ENCODE assay signal across 13 mouse cellular contexts in genomic region chr7:112241211-112241944, GRCm38 (mm10). TPM values are rescaled to one million over a fixed set of nuclear protein-coding genes. Genes with fewer than 3 reads are reported as not detected.
DNase-seq lines count a peak whose midpoint lies in the region; ATAC-seq lines count a peak whose summit lies in the region.
"Had no signal": no experiment of that assay in that cellular context is flagged by ENCODE, and none has a peak within 500 bp of the region (broad histone marks: within the 10 kb centered on the region; RNA-seq: fewer than 3 reads in every experiment).

No protein-coding gene starts in this region.

- intact Hi-C loops in left cerebral cortex, postnatal 14 days (cut with DNase I) = no loop called here

- peak; percentile 55 for ATAC-seq in hindbrain, embryonic 16.5 days
- ATAC-seq in hindbrain, embryonic 12.5 days (ENCODE audit: low FRiP score) = no peak

- no peak overlapping the region for H3K4me3 ChIP-seq in hindbrain, embryonic 16.5 days (ENCODE audit: low read length)
- H3K4me3 ChIP-seq in hindbrain, embryonic 12.5 days = no peak overlapping the region
- H3K4me3 ChIP-seq: embryonic facial prominence, embryonic 15.5 days; kidney, embryonic 15.5 days; limb, embryonic 15.5 days had no signal

- H3K27me3 ChIP-seq in hindbrain, embryonic 16.5 days (replicated peaks; ENCODE audit: control insufficient read depth, insufficient read depth, low read length) = no peaks in the 10 kb centered on the region
- H3K27me3 ChIP-seq in hindbrain, embryonic 12.5 days = peaks cover 6% of the 10 kb centered on the region; the same call in 1 of the 2 replicates
- H3K27me3 ChIP-seq: embryonic facial prominence, embryonic 15.5 days; kidney, embryonic 15.5 days had no signal

- peaks cover 7% of the 10 kb centered on the region for H3K4me1 ChIP-seq in hindbrain, embryonic 16.5 days (ENCODE audit: control insufficient read depth, insufficient read depth, low read depth, low read length)
- H3K4me1 ChIP-seq in hindbrain, embryonic 12.5 days = peaks cover 12% of the 10 kb centered on the region; the same call in 1 of the 2 replicates

- no peak overlapping the region for H3K9ac ChIP-seq in hindbrain, embryonic 16.5 days (ENCODE audit: low read depth, low read length)
- no peak overlapping the region for H3K9ac ChIP-seq in hindbrain, embryonic 12.5 days
- H3K9ac ChIP-seq: embryonic facial prominence, embryonic 15.5 days; kidney, embryonic 15.5 days; limb, embryonic 15.5 days had no signal

- no peaks in the 10 kb centered on the region for H3K9me3 ChIP-seq in hindbrain, embryonic 16.5 days (ENCODE audit: control insufficient read depth, low read length)
- peaks cover 4% of the 10 kb centered on the region for H3K9me3 ChIP-seq in hindbrain, embryonic 12.5 days (replicated peaks)
- H3K9me3 ChIP-seq: kidney, embryonic 15.5 days; limb, embryonic 15.5 days had no signal

- 41% methylated on average over 8 of the region's 8 CpGs for WGBS in hindbrain, embryonic 16.5 days
- WGBS in hindbrain, embryonic 12.5 days = 57% methylated on average over 8 of the region's 8 CpGs

- H3K36me3 ChIP-seq in hindbrain, embryonic 16.5 days (ENCODE audit: control insufficient read depth, insufficient read depth, low read length) = no peaks in the 10 kb centered on the region
- no peaks in the 10 kb centered on the region for H3K36me3 ChIP-seq in hindbrain, embryonic 12.5 days
- H3K36me3 ChIP-seq: embryonic facial prominence, embryonic 15.5 days; kidney, embryonic 15.5 days; limb, embryonic 15.5 days had no signal

- DNase-seq in cerebellum, adult 11 months = peak; percentile 56
- no peak for DNase-seq in cerebellum, adult 8-10 months
- peak; percentile 75 for DNase-seq in cerebellum, adult 9-11 months
- DNase-seq in left cerebral cortex, postnatal 14 days (ENCODE audit: low spot score in 2 of 2) = peak; percentile 48 to 59
- no peak for DNase-seq in adrenal gland, adult 18-20 months (ENCODE audit: low spot score in 2 of 2)
- no peak for DNase-seq in urinary bladder, postnatal 10 days (ENCODE audit: low spot score)
- DNase-seq: adrenal gland, postnatal 25 days had no signal

- H3K27ac ChIP-seq in hindbrain, embryonic 16.5 days (ENCODE audit: low read depth, low read length) = peak overlapping the region; percentile 46; the same call in 1 of the 2 replicates
- H3K27ac ChIP-seq in hindbrain, embryonic 12.5 days = no peak overlapping the region
- H3K27ac ChIP-seq: embryonic facial prominence, embryonic 15.5 days; kidney, embryonic 15.5 days; limb, embryonic 15.5 days had no signal

- H3K4me2 ChIP-seq in hindbrain, embryonic 16.5 days (ENCODE audit: low read length) = no peak overlapping the region
- H3K4me2 ChIP-seq in hindbrain, embryonic 12.5 days (replicated peaks) = no peak overlapping the region
- H3K4me2 ChIP-seq: embryonic facial prominence, embryonic 15.5 days; kidney, embryonic 15.5 days; limb, embryonic 15.5 days had no signal

RNA-seq across cellular contexts. Expression of gene Mical2, which starts 15.7 kb away (rescaled TPM):
- polyA plus RNA-seq in hindbrain, embryonic 16.5 days (2015; fragmentation: Nextera tagmentation; extraction: Ambion mirVana) = 6.0 and 7.2 TPM in 2 replicates
- polyA plus RNA-seq in hindbrain, embryonic 12.5 days (2016; fragmentation: Nextera tagmentation; extraction: Ambion mirVana) = 1.6 and 2.3 TPM in 2 replicates
- total RNA-seq in left cerebral cortex, postnatal 14 days (2021) = 100 to 1,000 TPM; 497 to 557 TPM
- total RNA-seq in adrenal gland, adult 18-20 months (2021) = 10 to 100 TPM in 1 of 2 experiments, 1 to 10 TPM in 1; 9.1 to 17.9 TPM
- total RNA-seq: MEL had no signal

Comparison
In these comparisons a context has a peak if more than half of its experiments do, and no peak if none do; other contexts are left out.
1. DNase-seq: peak in cerebellum, adult 11 months (single experiment), cerebellum, adult 9-11 months (single experiment) and left cerebral cortex, postnatal 14 days (2 of 2); none in cerebellum, adult 8-10 months (single experiment), adrenal gland, adult 18-20 months (0 of 2) and urinary bladder, postnatal 10 days (single experiment).
2. RNA of gene Mical2, which starts 15.7 kb away (total RNA-seq): 497 to 557 TPM in left cerebral cortex, postnatal 14 days; 9.1 to 17.9 TPM in adrenal gland, adult 18-20 months; every median in the first group is over 10 times any median in the second.